Mouse (Mus musculus): Measurements from ENCODE around the gene Dpp10. TPM values are rescaled to one million over a fixed set of nuclear protein-coding genes. Genes with fewer than 3 reads are reported as not detected.

The Dpp10 gene
- polyA plus RNA-seq, 1 experiment, result under 0.01 TPM

DNA sequence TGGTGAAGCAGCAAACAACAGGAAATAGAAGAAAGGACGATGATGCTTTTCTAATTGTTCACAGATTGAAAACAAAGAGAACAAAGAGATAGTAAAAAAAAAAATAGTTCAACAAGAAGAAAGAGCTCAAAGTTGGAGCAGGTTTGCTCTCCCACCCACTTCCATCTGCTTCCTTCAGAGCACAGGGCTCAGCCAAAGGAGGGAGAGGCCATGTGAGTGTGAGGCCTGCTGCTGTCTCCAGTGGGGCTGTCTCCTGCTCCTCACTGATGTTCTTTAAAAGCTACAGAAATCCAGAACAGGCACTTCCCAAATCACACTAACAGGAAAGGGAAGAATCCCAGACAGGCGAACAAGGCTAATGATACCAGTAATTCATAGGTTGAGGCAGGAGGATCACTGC, 694.1 kb downstream of the Dpp10 start:
- Histone ChIP-seq H3K9me3 (no peaks in the 10 kb centered on the region), H3K4me3 (replicated peaks) (no peak overlapping the region), H3K36me3 (replicated peaks; ENCODE audit: low read length) (no peaks in the 10 kb centered on the region), H3K4me1 (no peaks in the 10 kb centered on the region), H3K27me3 (replicated peaks) (no peaks in the 10 kb centered on the region)
- no peak for TF ChIP-seq GATA1 (IDR thresholded peaks at IDR 0.05; ENCODE audit: borderline replicate concordance, low read length)
- TF ChIP-seq FLI1 (IDR thresholded peaks at IDR 0.05; ENCODE audit: low read length), result no peak

DNA sequence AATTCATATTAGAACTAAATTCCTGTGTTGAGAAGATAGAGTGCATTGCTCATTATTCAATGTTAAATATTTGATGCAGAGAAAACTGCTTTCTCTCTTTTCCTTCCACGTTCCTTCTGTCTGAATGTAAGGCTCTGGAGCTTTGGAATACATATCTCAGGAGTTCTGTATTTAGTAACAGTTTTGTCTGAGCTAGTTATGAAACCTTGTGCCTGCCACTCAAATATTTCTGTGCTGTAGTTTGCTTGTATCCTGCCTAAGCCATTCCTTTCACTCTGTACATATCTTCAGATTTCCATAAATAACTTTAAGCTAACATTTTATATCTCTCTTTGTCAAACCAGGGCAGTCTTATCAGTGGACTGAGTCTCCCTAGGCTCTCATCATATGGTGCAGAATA, 707.5 kb downstream of the Dpp10 start:
- TF ChIP-seq GATA1 (IDR thresholded peaks at IDR 0.05; ENCODE audit: borderline replicate concordance, low read length), result no peak
- no peak for TF ChIP-seq FLI1 (IDR thresholded peaks at IDR 0.05; ENCODE audit: low read length)
- no peaks in the 10 kb centered on the region for H3K4me1 ChIP-seq
- no peaks in the 10 kb centered on the region for H3K36me3 ChIP-seq (replicated peaks; ENCODE audit: low read length)
- H3K4me3 ChIP-seq (replicated peaks), result no peak overlapping the region
- H3K27me3 ChIP-seq (replicated peaks), result no peaks in the 10 kb centered on the region
- no peaks in the 10 kb centered on the region for H3K9me3 ChIP-seq

DNA sequence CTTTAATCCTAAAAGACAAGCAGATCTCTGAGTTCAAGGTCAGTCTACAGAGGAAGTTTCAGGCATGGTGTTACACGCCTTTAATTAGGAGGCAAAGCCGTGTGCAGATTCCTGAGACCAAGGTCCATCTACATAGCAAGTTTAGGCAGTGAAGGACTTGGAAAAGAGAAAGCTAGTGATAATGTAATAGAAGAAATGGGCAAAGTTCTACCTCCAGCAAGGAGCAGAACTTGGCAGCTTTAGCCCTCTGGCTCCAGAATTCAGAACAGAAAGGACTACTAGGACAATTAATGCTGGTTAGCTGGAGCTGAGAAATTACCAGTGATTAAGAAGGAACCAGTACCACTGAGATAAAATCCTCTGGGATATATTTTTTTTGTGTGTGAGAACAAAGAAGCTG, 728.5 kb downstream of the Dpp10 start:
- H3K27me3 ChIP-seq (replicated peaks), result no peaks in the 10 kb centered on the region
- no peaks in the 10 kb centered on the region for H3K4me1 ChIP-seq
- no peaks in the 10 kb centered on the region for H3K9me3 ChIP-seq
- no peaks in the 10 kb centered on the region for H3K36me3 ChIP-seq (replicated peaks; ENCODE audit: low read length)
- no peak overlapping the region for H3K4me3 ChIP-seq (replicated peaks)
- TF ChIP-seq FLI1 (IDR thresholded peaks at IDR 0.05; ENCODE audit: low read length) (no peak), GATA1 (IDR thresholded peaks at IDR 0.05; ENCODE audit: borderline replicate concordance, low read length) (no peak)
